ENCODE assay signal across 8 mouse cellular contexts in the genomic region with DNA sequence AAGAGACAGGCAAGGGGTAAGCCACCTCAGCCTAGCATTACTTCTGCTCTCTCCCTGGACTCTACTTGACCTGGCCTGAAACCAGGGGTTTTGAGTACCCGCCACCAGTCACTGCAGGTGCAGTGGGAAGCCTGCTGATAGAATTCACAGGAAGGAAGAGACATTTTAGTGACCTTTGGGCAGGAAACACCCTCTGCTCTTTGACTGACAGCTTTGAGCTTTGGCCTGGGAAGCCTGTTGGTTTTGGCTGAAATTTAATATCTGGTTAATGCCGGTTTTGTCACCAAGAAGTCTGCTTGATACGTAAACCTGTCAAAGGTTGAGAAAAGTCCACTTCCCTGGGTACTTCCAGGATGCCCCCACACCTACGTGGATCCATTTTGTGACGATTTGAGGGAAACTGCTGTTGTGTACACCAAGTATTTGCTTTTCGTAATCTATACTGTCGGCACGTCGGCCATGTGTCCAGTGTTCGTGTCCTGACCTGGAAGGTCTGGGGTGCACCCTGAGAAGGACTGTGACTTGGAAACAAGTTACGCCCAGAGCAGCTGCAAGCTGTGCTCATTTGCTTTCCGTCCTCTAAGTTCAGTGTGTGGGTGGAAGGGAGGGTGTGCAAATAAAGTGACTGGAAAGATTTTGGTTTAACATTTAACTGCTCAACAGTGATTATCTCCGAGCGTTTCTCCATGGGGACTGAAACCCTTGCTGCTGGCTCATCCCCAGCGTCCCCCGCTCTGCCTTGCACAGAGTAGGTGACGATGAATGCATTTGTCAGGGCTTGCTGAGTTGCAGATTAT.
A peak's percentile ranks its signal among the peaks of the same experiment; 100 is the strongest.
DNase-seq lines count a peak whose midpoint lies in the region; ATAC-seq lines count a peak whose summit lies in the region.

No protein-coding gene starts in this region.

- intact Hi-C loops in gastrocnemius, postnatal 36 days (cut with DNase I): no loop called here

- 37% methylated on average over 17 of the region's 17 CpGs for WGBS in lung, embryonic 15.5 days
- 86% methylated on average over 17 of the region's 17 CpGs for WGBS in forebrain, embryonic 10.5 days

- no peak overlapping the region for H3K27ac ChIP-seq in lung, embryonic 15.5 days
- no peak overlapping the region for H3K27ac ChIP-seq in forebrain, embryonic 10.5 days

- no peaks in the 10 kb centered on the region for H3K27me3 ChIP-seq in lung, embryonic 15.5 days
- H3K27me3 ChIP-seq in forebrain, embryonic 10.5 days (ENCODE audit: poor library complexity, severe bottlenecking): peaks cover 97% of the 10 kb centered on the region

- no peak for DNase-seq in lung, adult 18-20 months
- peak; percentile 41 for DNase-seq in heart, postnatal 4 days
- peak; percentile 66 for DNase-seq in layer of hippocampus, adult 9-11 months
- DNase-seq in skeletal muscle tissue, adult 2 months (ENCODE audit: low read depth, low spot score): peak; percentile 27
- no peak for DNase-seq in cerebellum, adult 11 months
- no peak for DNase-seq in forebrain, embryonic 10.5 days (ENCODE audit: extremely low spot score, low spot score)
- DNase-seq in gastrocnemius, postnatal 36 days: no peak

- ATAC-seq in lung, embryonic 15.5 days (ENCODE audit: borderline replicate concordance, extremely low read depth, low FRiP score, low TSS enrichment): peak; percentile 64

- H3K9ac ChIP-seq in lung, embryonic 15.5 days: no peak overlapping the region

- H3K4me3 ChIP-seq in lung, embryonic 15.5 days: no peak overlapping the region
- H3K4me3 ChIP-seq in forebrain, embryonic 10.5 days: no peak overlapping the region

- H3K4me1 ChIP-seq in lung, embryonic 15.5 days: peaks cover 24% of the 10 kb centered on the region
- H3K4me1 ChIP-seq in forebrain, embryonic 10.5 days: peaks cover 81% of the 10 kb centered on the region

- H3K36me3 ChIP-seq in lung, embryonic 15.5 days: no peaks in the 10 kb centered on the region
- H3K36me3 ChIP-seq in forebrain, embryonic 10.5 days (replicated peaks): no peaks in the 10 kb centered on the region

- H3K9me3 ChIP-seq in lung, embryonic 15.5 days: no peaks in the 10 kb centered on the region
- no peaks in the 10 kb centered on the region for H3K9me3 ChIP-seq in forebrain, embryonic 10.5 days

- no peak overlapping the region; the same call in 1 of the 2 replicates for H3K4me2 ChIP-seq in lung, embryonic 15.5 days

Comparison
In these comparisons a context has a peak if more than half of its experiments do, and no peak if none do; other contexts are left out.
1. DNase-seq: peak in heart, postnatal 4 days (single experiment), layer of hippocampus, adult 9-11 months (single experiment) and skeletal muscle tissue, adult 2 months (single experiment); none in lung, adult 18-20 months (0 of 2), cerebellum, adult 11 months (single experiment), forebrain, embryonic 10.5 days (single experiment) and gastrocnemius, postnatal 36 days (0 of 2).